ENCODE assay signal across 9 mouse cellular contexts in the genomic region with DNA sequence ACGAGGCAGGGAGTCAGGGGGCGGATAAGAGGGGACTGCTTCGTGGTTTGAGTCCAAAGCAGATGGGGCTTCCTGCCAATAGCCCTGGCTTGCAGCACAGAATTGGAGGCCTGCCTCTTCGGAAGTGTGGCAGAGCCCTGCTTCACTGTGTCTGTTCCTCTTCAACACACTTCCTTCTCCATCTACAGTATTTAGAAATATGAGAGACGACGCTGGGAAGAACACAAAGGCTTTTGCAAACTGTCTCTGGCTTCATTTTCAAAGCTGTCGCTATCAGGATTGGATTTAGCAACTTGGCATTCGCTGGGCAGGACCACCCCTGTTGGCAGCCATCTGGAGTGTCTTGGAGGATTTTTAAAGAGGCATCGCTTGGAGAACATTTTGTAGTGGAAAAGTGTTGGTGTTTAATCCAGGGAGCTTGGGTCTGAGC.
DNase-seq lines count a peak whose midpoint lies in the region; ATAC-seq and TF ChIP-seq lines count a peak whose summit lies in the region.
"Had no signal": no experiment of that assay in that cellular context is flagged by ENCODE, and none has a peak within 500 bp of the region (broad histone marks: within the 10 kb centered on the region; RNA-seq: fewer than 3 reads in every experiment).

No protein-coding gene starts in this region.

- peak; percentile 78 for DNase-seq in brain, embryonic 18.5 days (ENCODE audit: low read depth, low spot score)
- DNase-seq in frontal cortex, adult 2 months (ENCODE audit: extremely low spot score in 1 of 2, low spot score in 1 of 2): peak; percentile 74 to 86
- peak; percentile 82 to 84 for DNase-seq in left cerebral cortex, postnatal 10 days (ENCODE audit: extremely low spot score in 1 of 2, low spot score in 2 of 2)
- DNase-seq in right cerebral cortex, postnatal 10 days (ENCODE audit: low spot score in 2 of 2): peak; percentile 90 to 94
- no peak for DNase-seq in gastrocnemius, adult 2 months

- H3K4me1 ChIP-seq in heart, embryonic 15.5 days (replicated peaks): peaks cover 15% of the 10 kb centered on the region
- peaks cover 11% of the 10 kb centered on the region; the same call in 1 of the 2 replicates for H3K4me1 ChIP-seq in heart, embryonic 12.5 days (replicated peaks)
- no peaks in the 10 kb centered on the region for H3K4me1 ChIP-seq in intestine, postnatal 0 days (replicated peaks; ENCODE audit: control insufficient read depth, insufficient read depth, low read length)

- H3K36me3 ChIP-seq in heart, embryonic 15.5 days: no peaks in the 10 kb centered on the region
- H3K36me3 ChIP-seq in heart, embryonic 12.5 days: no peaks in the 10 kb centered on the region
- H3K36me3 ChIP-seq in intestine, postnatal 0 days (ENCODE audit: control insufficient read depth, insufficient read depth): no peaks in the 10 kb centered on the region

- no peaks in the 10 kb centered on the region for H3K9me3 ChIP-seq in heart, embryonic 15.5 days (replicated peaks)
- no peaks in the 10 kb centered on the region for H3K9me3 ChIP-seq in heart, embryonic 12.5 days (replicated peaks)
- no peaks in the 10 kb centered on the region for H3K9me3 ChIP-seq in intestine, postnatal 0 days (ENCODE audit: control insufficient read depth)

- H3K27ac ChIP-seq in heart, embryonic 15.5 days: peak overlapping the region; percentile 10
- H3K27ac ChIP-seq in heart, embryonic 12.5 days (ENCODE audit: poor library complexity, severe bottlenecking): no peak overlapping the region
- no peak overlapping the region for H3K27ac ChIP-seq in gastrocnemius, adult 2 months
- H3K27ac ChIP-seq in intestine, postnatal 0 days (ENCODE audit: low read depth, low read length): no peak overlapping the region
- H3K27ac ChIP-seq: macrophage had no signal

- H3K4me2 ChIP-seq in heart, embryonic 15.5 days: peak overlapping the region; percentile 35; the same call in 1 of the 2 replicates
- H3K4me2 ChIP-seq in heart, embryonic 12.5 days: no peak overlapping the region
- no peak overlapping the region for H3K4me2 ChIP-seq in intestine, postnatal 0 days (replicated peaks; ENCODE audit: low read depth)

- intact Hi-C loops in left cerebral cortex, postnatal 10 days (cut with DNase I): loop anchor here (10.0 kb wide), 1 partner anchor 126 kb away; the partner anchor contains the start of gene Gphn
- intact Hi-C loops in gastrocnemius, adult 2 months (cut with DNase I): no loop called here

- no peak for ATAC-seq in heart, embryonic 15.5 days (replicated peaks; ENCODE audit: insufficient number of reproducible peaks, insufficient read depth, low FRiP score, low read depth)
- ATAC-seq in heart, embryonic 12.5 days (ENCODE audit: insufficient number of reproducible peaks, low FRiP score): no peak
- no peak for ATAC-seq in intestine, postnatal 0 days

- TF ChIP-seq CTCF in gastrocnemius, adult 2 months (IDR thresholded peaks at IDR 0.05): no peak
- no peak for TF ChIP-seq CTCF in intestine, postnatal 0 days (IDR thresholded peaks at IDR 0.05; ENCODE audit: low read depth)

- no peaks in the 10 kb centered on the region for H3K27me3 ChIP-seq in heart, embryonic 15.5 days
- no peaks in the 10 kb centered on the region for H3K27me3 ChIP-seq in heart, embryonic 12.5 days (replicated peaks)
- no peaks in the 10 kb centered on the region for H3K27me3 ChIP-seq in intestine, postnatal 0 days (replicated peaks; ENCODE audit: control insufficient read depth, insufficient read depth, low read length)

- 27% methylated on average over 9 of the region's 9 CpGs for WGBS in heart, embryonic 15.5 days
- 47% methylated on average over 9 of the region's 9 CpGs for WGBS in heart, embryonic 12.5 days
- 60% methylated on average over 9 of the region's 9 CpGs for WGBS in intestine, postnatal 0 days

- H3K4me3 ChIP-seq in heart, embryonic 15.5 days: no peak overlapping the region
- no peak overlapping the region for H3K4me3 ChIP-seq in heart, embryonic 12.5 days
- H3K4me3 ChIP-seq in gastrocnemius, adult 2 months: no peak overlapping the region
- H3K4me3 ChIP-seq in intestine, postnatal 0 days (ENCODE audit: low read depth, low read length): no peak overlapping the region

- H3K9ac ChIP-seq in heart, embryonic 15.5 days: no peak overlapping the region
- H3K9ac ChIP-seq in heart, embryonic 12.5 days: no peak overlapping the region
- H3K9ac ChIP-seq in intestine, postnatal 0 days (ENCODE audit: low read depth, low read length): no peak overlapping the region
